Mouse (Mus musculus) limb, embryonic 11.5 days (tissue): ENCODE measurements around the gene Mill2. TPM values are rescaled to one million over a fixed set of nuclear protein-coding genes. Genes with fewer than 3 reads are reported as not detected.
"Not testable (repeated sequence)": the region's sequence is repeated elsewhere in the genome, so short reads cannot be mapped to it uniquely, and the experiment has no call there.

Source experiments
- ATAC-seq: fragments of 200-750 bp; cut with Nextera tagmentation; 2 replicates; pipeline ENCODE4 v1.8.0; 2017; ENCODE audit warnings: low read depth; ENCODE audit not compliant: insufficient number of reproducible peaks, low FRiP score, low TSS enrichment
- DNase-seq: peaks from one replicate; pipeline ENCODE4 v3.0.0-alpha.2; 2015; ENCODE audit warnings: low spot score
- H3K27ac ChIP-seq: fragments of 300-500 bp; sonication (generic); replicated peaks from 2 replicates; pipeline ENCODE4 v1.5.1; 2014; ENCODE audit warnings: low read depth, mild to moderate bottlenecking, low read length
- H3K27me3 ChIP-seq: fragments of 300-500 bp; sonication (generic); 2 replicates; pipeline ENCODE4 v1.6.1; 2014; ENCODE audit warnings: mild to moderate bottlenecking, low read length, mixed read lengths; ENCODE audit not compliant: control insufficient read depth, insufficient read depth
- H3K36me3 ChIP-seq: fragments of 300-500 bp; sonication (generic); 2 replicates; pipeline ENCODE4 v1.6.1; 2014; ENCODE audit warnings: mild to moderate bottlenecking, low read length, moderate library complexity, mixed read lengths; ENCODE audit not compliant: control insufficient read depth, insufficient read depth
- H3K4me1 ChIP-seq: fragments of 300-500 bp; sonication (generic); 2 replicates; pipeline ENCODE4 v1.6.1; 2014; ENCODE audit warnings: low read length, mixed read lengths; ENCODE audit not compliant: control insufficient read depth, insufficient read depth
- H3K4me2 ChIP-seq: fragments of 300-500 bp; sonication (generic); 2 replicates; pipeline ENCODE4 v1.6.1; 2014; ENCODE audit warnings: low read depth, mild to moderate bottlenecking, moderate library complexity; ENCODE audit not compliant: severe bottlenecking
- H3K4me3 ChIP-seq: fragments of 300-500 bp; sonication (generic); 2 replicates; pipeline ENCODE4 v1.5.1; 2014; ENCODE audit warnings: low read depth, low read length
- H3K9ac ChIP-seq: fragments of 300-500 bp; sonication (generic); 2 replicates; pipeline ENCODE4 v1.6.1; 2014; ENCODE audit warnings: mild to moderate bottlenecking, low read length
- H3K9me3 ChIP-seq: fragments of 300-500 bp; sonication (generic); 2 replicates; pipeline ENCODE4 v1.6.1; 2016; ENCODE audit warnings: low read length; ENCODE audit not compliant: control insufficient read depth
- WGBS: fragments of 180-500 bp; shearing (Covaris S2); extraction: QIAGEN DNeasy Blood & Tissue Kit; methylation state at CpG from one replicate; pipeline ENCODE4 v1.1.7; 2014; 5-methylcytosine and 5-hydroxymethylcytosine counted together
- polyA plus RNA-seq: library from polyadenylated mRNA; unstranded; fragments of >200 nt; fragmentation: Nextera tagmentation; extraction: Ambion mirVana; gene quantifications from 2 replicates; pipeline ENCODE4 v1.2.1, GENCODE M21; 2014

Gene Mill2
- polyA plus RNA-seq, 1 experiment from 2014 or later, result not detected

DNA sequence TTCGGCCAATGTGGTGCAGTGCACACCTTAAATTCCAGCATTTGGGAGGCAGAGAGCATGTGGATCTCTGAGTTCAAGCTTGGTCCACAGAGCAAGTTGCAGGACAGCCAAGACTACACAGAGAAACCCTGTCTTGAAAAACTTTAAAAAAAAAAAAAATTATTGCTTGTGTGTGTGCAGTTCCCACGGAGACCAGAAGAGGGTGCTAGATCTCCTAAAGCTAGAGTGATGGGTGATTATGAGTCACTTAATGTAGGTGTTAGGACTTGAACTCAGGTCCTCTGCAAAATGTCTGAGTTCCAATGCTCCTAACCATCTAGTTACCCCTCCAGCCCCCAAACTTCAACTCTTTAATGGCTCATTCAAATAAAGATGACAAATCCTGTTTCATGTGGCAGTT, 28.7 kb downstream of the Mill2 start:
- Histone ChIP-seq H3K27me3 (no peaks in the 10 kb centered on the region), H3K9ac (no peak overlapping the region), H3K4me3 (no peak overlapping the region), H3K4me2 (no peak overlapping the region), H3K4me1 (no peaks in the 10 kb centered on the region), H3K9me3 (no peaks in the 10 kb centered on the region), H3K36me3 (no peaks in the 10 kb centered on the region), H3K27ac (no peak overlapping the region)
- ATAC-seq (no peak), DNase-seq (no peak)
- WGBS, result 82% methylated on average over 2 of the region's 2 CpGs

DNA sequence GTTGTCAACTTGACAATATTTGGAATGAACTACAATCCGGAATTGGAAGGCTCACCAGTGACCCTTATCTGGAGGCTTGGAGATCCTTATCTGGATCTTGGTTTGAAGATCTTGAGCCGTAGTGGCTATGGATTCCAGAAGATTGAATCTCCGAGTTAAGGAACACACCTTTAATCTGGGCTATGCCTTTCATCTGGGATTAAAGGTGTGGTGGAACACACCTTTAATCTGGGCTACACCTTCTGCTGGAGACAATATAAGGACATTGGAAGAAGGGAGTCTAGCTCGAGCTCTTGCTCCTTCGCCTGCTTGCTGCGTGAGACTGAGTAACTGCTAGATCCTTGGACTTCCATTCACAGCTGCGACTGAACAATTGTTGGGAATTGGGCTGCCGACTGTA, 31.3 kb downstream of the Mill2 start, which contains the start of gene Pglyrp1:
Gene Pglyrp1, plus strand, starts transcription at position 301 of the 400 bp plus-strand sequence.
- H3K27ac ChIP-seq, DNase-seq, H3K9me3 ChIP-seq, H3K27me3 ChIP-seq, H3K36me3 ChIP-seq, H3K4me1 ChIP-seq, H3K9ac ChIP-seq, H3K4me3 ChIP-seq, ATAC-seq, H3K4me2 ChIP-seq: not testable (repeated sequence)
- no CpG with 5 or more reads among the region's 8 CpGs for WGBS

DNA sequence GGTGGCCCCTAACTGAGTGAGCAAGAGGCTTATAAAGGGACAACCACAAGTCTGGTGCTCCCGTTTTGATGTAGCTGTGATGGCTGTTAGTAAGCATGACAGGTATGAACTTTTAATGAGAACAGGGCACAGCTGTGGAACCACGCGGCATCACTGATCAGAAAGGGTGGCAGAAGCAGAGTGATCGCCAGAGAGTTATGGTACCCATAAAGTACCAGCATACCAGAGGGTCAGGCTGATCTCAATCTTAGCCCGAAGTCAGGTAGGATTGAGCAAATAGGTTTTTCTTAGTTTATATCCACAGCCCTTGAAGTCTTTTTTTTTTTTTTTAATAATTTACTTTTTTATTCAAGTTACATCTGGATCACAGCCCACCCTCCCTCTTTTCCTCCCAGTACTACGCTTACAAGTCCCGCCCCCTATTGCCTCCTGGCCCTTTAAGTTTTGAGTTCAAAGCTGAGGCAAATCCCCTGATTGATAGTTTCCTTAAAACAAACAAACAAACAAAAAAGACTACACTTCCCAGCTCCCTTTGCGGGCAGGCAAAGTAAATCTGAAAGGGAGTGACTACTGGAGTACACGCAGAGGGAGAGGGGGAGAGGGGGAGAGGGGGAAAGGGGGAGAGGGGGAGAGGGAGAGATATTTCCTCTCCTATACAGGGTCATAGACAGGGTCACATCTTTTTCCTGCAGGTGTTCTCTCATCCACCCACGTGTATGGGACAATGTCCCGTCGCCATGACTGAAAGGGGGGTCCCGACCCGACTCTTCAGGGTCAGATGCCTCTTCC, 32.4 kb downstream of the Mill2 start:
- DNase-seq (peak; percentile 27), ATAC-seq (0 out of 2 replicates have a peak, but pooled peaks have one; percentile 63)
- Histone ChIP-seq H3K9me3 (no peaks in the 10 kb centered on the region), H3K4me2 (peak overlapping the region; percentile 72), H3K27ac (no peak overlapping the region), H3K4me3 (peak overlapping the region; percentile 29), H3K4me1 (no peaks in the 10 kb centered on the region), H3K9ac (no peak overlapping the region), H3K36me3 (no peaks in the 10 kb centered on the region), H3K27me3 (no peaks in the 10 kb centered on the region)
- WGBS, result 26% methylated on average over 13 of the region's 14 CpGs

GRCm38 (mm10) chr7:18872816-18873215, 33.0 kb downstream of the Mill2 start:
- no peaks in the 10 kb centered on the region for H3K9me3 ChIP-seq
- H3K4me3 ChIP-seq, result peak overlapping the region; percentile 29
- H3K4me2 ChIP-seq, result peak overlapping the region; percentile 72
- no peaks in the 10 kb centered on the region for H3K36me3 ChIP-seq
- no peaks in the 10 kb centered on the region for H3K27me3 ChIP-seq
- H3K27ac ChIP-seq, result no peak overlapping the region
- ATAC-seq, result 0 out of 2 replicates have a peak, but pooled peaks have one; percentile 33
- no peaks in the 10 kb centered on the region for H3K4me1 ChIP-seq
- 4% methylated on average over 7 of the region's 7 CpGs for WGBS
- H3K9ac ChIP-seq, result 0 out of 2 replicates have a peak overlapping the region, but pooled peaks have one; percentile 43
- peak; percentile 39 for DNase-seq

- WGBS, result under 1% methylated on average over 10 of the region's 10 CpGs
- Histone ChIP-seq H3K9ac (no peak overlapping the region), H3K4me3 (peak overlapping the region; percentile 29), H3K4me2 (peak overlapping the region; percentile 72), H3K36me3 (no peaks in the 10 kb centered on the region), H3K27me3 (no peaks in the 10 kb centered on the region), H3K9me3 (no peaks in the 10 kb centered on the region), H3K4me1 (no peaks in the 10 kb centered on the region), H3K27ac (no peak overlapping the region)
- ATAC-seq, result peak; percentile 79
- DNase-seq, result peak; percentile 89
Measured at GRCm38 (mm10) chr7:18873253-18873652, 33.5 kb downstream of the Mill2 start.

DNA sequence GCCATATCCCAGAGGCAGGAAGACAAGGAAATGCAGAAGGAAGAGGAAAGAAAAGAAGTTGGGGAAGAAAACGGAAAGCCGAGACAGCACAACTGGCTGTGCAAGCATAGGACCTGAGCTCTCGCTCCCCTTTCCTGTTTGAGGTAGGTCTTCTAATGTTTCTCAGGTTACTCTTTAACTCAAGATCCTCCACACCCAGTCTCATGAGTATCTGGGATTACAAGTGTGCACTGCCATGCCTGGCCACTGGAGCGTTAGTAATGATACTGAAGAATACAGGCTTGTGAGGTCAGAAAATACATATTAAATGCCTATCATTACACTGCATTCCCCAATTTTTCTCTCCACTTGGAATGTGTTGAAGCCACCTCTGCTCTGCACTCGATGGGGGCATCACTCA, 35.6 kb downstream of the Mill2 start:
- Histone ChIP-seq H3K4me2 (no peak overlapping the region), H3K9me3 (no peaks in the 10 kb centered on the region), H3K4me1 (no peaks in the 10 kb centered on the region), H3K36me3 (no peaks in the 10 kb centered on the region), H3K4me3 (no peak overlapping the region), H3K27ac (no peak overlapping the region), H3K27me3 (no peaks in the 10 kb centered on the region), H3K9ac (no peak overlapping the region)
- ATAC-seq, result no peak
- no peak for DNase-seq
- WGBS, result 88% methylated on average over 5 of the region's 5 CpGs

DNA sequence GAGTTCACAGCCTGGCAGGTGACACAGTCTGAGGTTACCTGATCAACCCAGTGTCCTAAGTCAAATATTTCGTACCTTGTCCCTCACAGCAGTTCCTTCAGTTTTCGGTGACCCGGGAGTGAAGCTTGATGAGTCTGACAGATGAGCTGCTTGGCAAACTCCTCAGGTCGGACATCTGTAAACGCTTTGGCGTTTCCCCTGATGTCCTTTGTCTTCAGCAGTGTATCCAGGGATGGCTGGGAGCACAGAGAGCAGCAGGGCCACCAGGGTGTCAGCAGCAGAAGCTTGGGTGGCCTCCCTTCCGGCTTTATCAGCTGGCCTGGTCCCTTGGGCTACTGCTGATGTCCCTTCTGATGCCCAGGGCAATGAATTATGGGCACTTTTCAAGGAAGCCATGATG, 38.9 kb downstream of the Mill2 start:
- Histone ChIP-seq H3K4me3 (no peak overlapping the region), H3K9ac (no peak overlapping the region), H3K36me3 (no peaks in the 10 kb centered on the region), H3K9me3 (no peaks in the 10 kb centered on the region), H3K27ac (no peak overlapping the region), H3K4me2 (no peak overlapping the region), H3K4me1 (no peaks in the 10 kb centered on the region), H3K27me3 (no peaks in the 10 kb centered on the region)
- no peak for DNase-seq
- no peak for ATAC-seq
- WGBS, result 80% methylated on average over 7 of the region's 7 CpGs

GRCm38 (mm10) chr7:18883991-18884744, 44.4 kb downstream of the Mill2 start:
- 61% methylated on average over 9 of the region's 9 CpGs for WGBS
- DNase-seq, result no peak
- no peaks in the 10 kb centered on the region for H3K27me3 ChIP-seq
- ATAC-seq, result no peak
- no peaks in the 10 kb centered on the region for H3K9me3 ChIP-seq
- no peak overlapping the region for H3K4me3 ChIP-seq
- no peak overlapping the region for H3K27ac ChIP-seq
- no peaks in the 10 kb centered on the region for H3K4me1 ChIP-seq
- no peak overlapping the region for H3K9ac ChIP-seq
- H3K4me2 ChIP-seq, result no peak overlapping the region
- no peaks in the 10 kb centered on the region for H3K36me3 ChIP-seq
